Mouse (Mus musculus) heart, embryonic 11.5 days (tissue): Measurements from ENCODE around the gene Fam193b. TPM values are rescaled to one million over a fixed set of nuclear protein-coding genes. Genes with fewer than 3 reads are reported as not detected.
A peak's percentile ranks its signal among the peaks of the same experiment; 100 is the strongest.

Experiments
- ATAC-seq: fragments of 200-750 bp; cut with Nextera tagmentation; replicated peaks from 2 replicates; pipeline ENCODE4 v1.8.0; 2017; ENCODE audit warnings: moderate library complexity; ENCODE audit not compliant: insufficient number of reproducible peaks, low FRiP score, low TSS enrichment
- H3K27ac ChIP-seq: fragments of 300-500 bp; sonication (generic); 2 replicates; pipeline ENCODE4 v1.5.1; 2014; ENCODE audit warnings: mild to moderate bottlenecking, low read depth, low read length
- H3K27me3 ChIP-seq: fragments of 300-500 bp; sonication (generic); 2 replicates; pipeline ENCODE4 v1.6.1; 2014; ENCODE audit warnings: mild to moderate bottlenecking, low read length, mixed read lengths; ENCODE audit not compliant: control insufficient read depth, insufficient read depth
- H3K36me3 ChIP-seq: fragments of 300-500 bp; sonication (generic); 2 replicates; pipeline ENCODE4 v1.6.1; 2014; ENCODE audit warnings: mild to moderate bottlenecking, low read length, moderate library complexity, mixed read lengths; ENCODE audit not compliant: control insufficient read depth, insufficient read depth
- H3K4me1 ChIP-seq: fragments of 300-500 bp; sonication (generic); 2 replicates; pipeline ENCODE4 v1.6.1; 2014; ENCODE audit warnings: low read length; ENCODE audit not compliant: control insufficient read depth, insufficient read depth
- H3K4me2 ChIP-seq: fragments of 300-500 bp; sonication (generic); 2 replicates; pipeline ENCODE4 v1.6.1; 2014; ENCODE audit warnings: mild to moderate bottlenecking, moderate library complexity
- H3K4me3 ChIP-seq: fragments of 300-500 bp; sonication (generic); 2 replicates; pipeline ENCODE4 v1.5.1; 2014; ENCODE audit warnings: low read depth, low read length
- H3K9ac ChIP-seq: fragments of 300-500 bp; sonication (generic); 2 replicates; pipeline ENCODE4 v1.6.1; 2014; ENCODE audit warnings: mild to moderate bottlenecking, low read depth, low read length, moderate library complexity
- H3K9me3 ChIP-seq: fragments of 300-500 bp; sonication (generic); replicated peaks from 2 replicates; pipeline ENCODE4 v1.6.1; 2016; ENCODE audit warnings: low read length; ENCODE audit not compliant: control insufficient read depth
- WGBS: fragments of 180-500 bp; shearing (Covaris S2); extraction: QIAGEN DNeasy Blood & Tissue Kit; methylation state at CpG from one replicate; pipeline ENCODE4 v1.1.7; 2014; ENCODE audit not compliant: insufficient replicate concordance; 5-methylcytosine and 5-hydroxymethylcytosine counted together
- polyA plus RNA-seq: library from polyadenylated mRNA; unstranded; fragments of >200 nt; fragmentation: Nextera tagmentation; extraction: Ambion mirVana; gene quantifications from 2 replicates; pipeline ENCODE4 v1.2.1, GENCODE M21; 2014

The Fam193b gene
- polyA plus RNA-seq, 1 experiment from 2014 or later: 19.1 TPM

DNA sequence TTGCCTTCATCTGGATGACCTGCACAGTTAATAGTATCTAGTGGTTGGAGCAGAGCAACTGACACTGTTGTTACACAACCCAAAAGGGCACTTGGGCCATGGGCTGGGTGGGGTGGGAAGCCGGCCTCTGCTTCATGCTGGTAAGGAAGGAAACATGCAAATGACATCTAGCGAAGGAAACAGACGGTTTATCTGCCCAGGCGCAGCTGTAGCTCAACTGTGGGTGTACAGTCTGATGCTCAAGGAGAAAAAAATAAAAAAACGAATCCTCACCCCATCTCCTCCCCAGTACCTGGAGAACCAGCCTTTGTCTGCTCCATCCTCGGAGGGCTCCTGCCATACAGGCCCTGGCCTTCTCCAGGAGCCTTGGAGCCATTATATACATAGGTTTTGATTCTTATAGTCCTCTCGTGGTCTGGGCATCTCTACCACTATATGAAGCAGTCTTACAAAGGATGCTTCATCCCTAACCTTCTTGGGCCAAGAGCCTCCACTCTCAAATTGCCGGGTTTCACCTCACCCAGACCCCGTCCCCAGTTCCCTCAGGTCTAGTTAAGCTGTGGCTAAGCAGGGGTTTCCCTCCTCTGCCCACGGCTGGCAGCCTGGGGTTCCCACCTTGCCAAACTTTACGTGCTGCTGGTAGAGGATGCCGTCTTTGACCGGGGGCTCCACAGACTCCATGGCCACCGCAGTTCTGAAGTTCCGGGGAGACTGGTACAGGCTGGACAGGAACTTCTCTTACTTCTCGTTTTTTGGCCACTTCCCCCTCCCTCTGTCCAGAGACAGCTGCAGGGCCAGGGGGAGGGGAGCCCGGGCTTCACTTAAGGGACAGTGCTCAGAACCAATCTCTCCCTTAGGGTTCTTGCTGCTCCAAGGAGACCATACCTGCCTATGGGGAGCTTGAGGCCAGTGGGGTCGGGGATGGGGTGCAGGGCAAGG, 42.8 kb downstream of the Fam193b start:
- no peak for ATAC-seq
- Histone ChIP-seq H3K9me3 (no peaks in the 10 kb centered on the region), H3K27ac (no peak overlapping the region), H3K4me3 (no peak overlapping the region), H3K27me3 (no peaks in the 10 kb centered on the region), H3K36me3 (peaks cover 25% of the 10 kb centered on the region), H3K4me1 (no peaks in the 10 kb centered on the region), H3K4me2 (no peak overlapping the region), H3K9ac (no peak overlapping the region)
- 71% methylated on average over 18 of the region's 18 CpGs for WGBS

DNA sequence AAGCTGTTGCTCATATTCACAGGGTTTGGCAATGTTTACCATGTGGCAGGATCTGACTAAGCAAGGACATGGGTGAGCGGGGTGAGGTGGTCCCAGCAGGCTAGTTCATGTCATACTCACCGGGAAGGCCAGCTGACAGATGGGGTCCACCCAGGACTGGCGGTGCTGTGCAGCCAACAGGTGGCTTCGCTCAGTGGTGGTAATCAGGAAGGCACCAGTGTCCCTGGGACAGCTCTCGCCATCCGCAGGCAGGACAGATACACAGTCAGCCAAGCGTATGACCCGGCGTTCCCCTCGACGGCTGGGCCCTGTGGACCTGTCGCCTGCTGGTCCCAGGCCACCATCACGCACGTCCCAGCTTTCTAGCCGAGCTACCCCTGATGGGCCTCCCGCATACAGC, 43.7 kb downstream of the Fam193b start:
- Histone ChIP-seq H3K9ac (no peak overlapping the region), H3K27ac (no peak overlapping the region), H3K4me2 (no peak overlapping the region), H3K9me3 (no peaks in the 10 kb centered on the region), H3K27me3 (no peaks in the 10 kb centered on the region), H3K36me3 (peaks cover 22% of the 10 kb centered on the region), H3K4me3 (no peak overlapping the region), H3K4me1 (no peaks in the 10 kb centered on the region)
- WGBS: 79% methylated on average over 16 of the region's 16 CpGs
- ATAC-seq: no peak

DNA sequence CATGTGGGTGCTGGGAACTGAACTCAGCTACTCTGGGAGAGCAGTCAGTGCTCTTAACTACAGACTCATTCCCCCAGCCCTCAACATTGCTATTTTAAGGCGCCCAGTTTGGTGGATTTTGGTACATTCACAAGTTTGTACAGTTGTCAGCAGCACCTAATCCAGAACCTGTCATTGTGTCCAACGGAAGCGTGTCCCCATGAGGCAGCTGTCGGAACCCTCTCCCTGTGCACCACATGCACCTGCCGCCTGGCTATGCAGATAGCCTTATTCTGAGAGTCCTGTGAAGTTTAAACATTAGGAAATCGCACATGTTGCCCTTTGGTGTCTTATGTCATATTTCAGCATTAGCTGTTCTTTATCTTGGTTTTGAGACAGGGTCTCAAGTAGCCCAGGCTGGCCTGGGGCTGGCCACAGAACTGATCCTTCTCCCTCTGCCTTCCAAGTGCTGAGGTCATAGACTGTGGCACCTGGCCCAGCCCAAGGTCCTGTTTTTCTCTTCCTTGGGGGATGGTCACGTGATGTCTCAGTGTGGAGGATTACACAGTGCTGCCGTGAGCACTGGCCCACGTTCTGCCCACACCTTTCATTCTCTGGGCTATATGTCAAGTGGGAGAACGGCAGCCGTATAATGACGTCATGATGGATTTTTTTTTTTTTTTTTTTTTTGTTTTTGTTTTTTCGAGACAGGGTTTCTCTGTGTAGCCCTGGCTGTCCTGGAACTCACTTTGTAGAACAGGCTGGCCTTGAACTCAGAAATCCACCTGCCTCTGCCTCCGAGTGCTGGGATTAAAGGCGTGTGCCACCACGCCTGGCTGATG, 45.0 kb downstream of the Fam193b start:
- Histone ChIP-seq H3K4me1 (no peaks in the 10 kb centered on the region), H3K27ac (no peak overlapping the region), H3K4me3 (no peak overlapping the region), H3K27me3 (no peaks in the 10 kb centered on the region), H3K36me3 (peaks cover 12% of the 10 kb centered on the region), H3K9ac (no peak overlapping the region), H3K4me2 (no peak overlapping the region), H3K9me3 (no peaks in the 10 kb centered on the region)
- WGBS: 77% methylated on average over 16 of the region's 16 CpGs
- no peak for ATAC-seq

DNA sequence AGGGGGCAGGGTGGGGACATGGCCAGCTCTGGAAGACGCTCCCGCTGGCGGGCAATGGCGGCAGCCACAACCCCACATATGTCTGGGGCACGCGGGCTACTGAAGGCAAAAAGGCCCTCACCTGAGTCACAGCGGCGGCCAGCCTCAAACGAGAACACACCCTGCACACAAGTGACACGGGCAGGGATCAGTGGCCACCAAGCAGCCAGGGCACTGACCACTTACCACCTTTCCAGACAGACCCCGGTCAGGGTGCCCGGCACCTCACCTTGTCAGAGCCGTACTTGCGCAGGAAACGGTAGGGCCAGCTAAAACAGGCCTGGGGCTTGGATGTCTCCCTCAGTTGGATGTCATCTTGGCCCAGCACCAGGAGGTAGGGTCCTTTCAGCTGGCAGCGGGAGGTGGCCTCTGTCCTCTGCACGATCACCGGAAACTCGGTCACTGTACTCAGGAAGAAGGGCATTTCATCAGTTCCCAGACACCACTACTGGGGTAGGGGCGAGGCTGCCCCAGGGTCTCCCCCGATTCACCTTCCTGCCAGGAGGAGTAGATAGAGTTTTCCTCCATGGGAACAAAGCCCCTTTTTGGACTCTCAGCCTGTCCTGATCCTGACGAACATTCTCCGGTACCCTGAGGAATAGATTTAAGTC, 46.8 kb downstream of the Fam193b start:
- Histone ChIP-seq H3K4me2 (no peak overlapping the region), H3K9ac (no peak overlapping the region), H3K4me3 (no peak overlapping the region), H3K4me1 (no peaks in the 10 kb centered on the region), H3K27me3 (no peaks in the 10 kb centered on the region), H3K27ac (no peak overlapping the region), H3K9me3 (no peaks in the 10 kb centered on the region), H3K36me3 (no peaks in the 10 kb centered on the region)
- 81% methylated on average over 23 of the region's 23 CpGs for whole genome bisulfite sequencing
- no peak for ATAC-seq

DNA sequence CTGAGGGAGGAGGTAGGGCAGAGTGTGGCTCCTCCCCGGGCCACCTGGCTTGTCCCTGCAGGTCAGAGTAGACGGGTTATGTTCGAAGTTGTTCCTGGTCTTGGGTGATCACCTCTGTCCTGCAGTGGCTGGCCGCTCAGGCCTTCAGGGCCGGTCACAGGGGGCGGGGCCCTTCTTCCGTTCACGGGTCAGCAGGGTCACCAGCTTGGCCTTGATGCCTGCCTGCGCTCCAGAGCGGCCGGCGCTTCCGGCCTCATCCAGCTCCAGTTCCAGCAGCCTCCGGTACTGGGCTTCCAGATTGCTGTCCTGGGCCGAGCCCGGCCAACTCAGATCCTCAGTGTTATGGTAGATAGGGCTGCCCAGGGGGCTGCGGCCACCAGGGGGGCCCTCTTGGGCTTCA, 47.6 kb downstream of the Fam193b start:
- whole genome bisulfite sequencing: 57% methylated on average over 17 of the region's 17 CpGs
- ATAC-seq: no peak
- no peaks in the 10 kb centered on the region for H3K36me3 ChIP-seq
- H3K27ac ChIP-seq: peak overlapping the region; percentile 46
- no peaks in the 10 kb centered on the region for H3K27me3 ChIP-seq
- H3K4me3 ChIP-seq: no peak overlapping the region
- no peaks in the 10 kb centered on the region for H3K9me3 ChIP-seq
- no peaks in the 10 kb centered on the region for H3K4me1 ChIP-seq
- H3K9ac ChIP-seq: no peak overlapping the region
- H3K4me2 ChIP-seq: no peak overlapping the region

DNA sequence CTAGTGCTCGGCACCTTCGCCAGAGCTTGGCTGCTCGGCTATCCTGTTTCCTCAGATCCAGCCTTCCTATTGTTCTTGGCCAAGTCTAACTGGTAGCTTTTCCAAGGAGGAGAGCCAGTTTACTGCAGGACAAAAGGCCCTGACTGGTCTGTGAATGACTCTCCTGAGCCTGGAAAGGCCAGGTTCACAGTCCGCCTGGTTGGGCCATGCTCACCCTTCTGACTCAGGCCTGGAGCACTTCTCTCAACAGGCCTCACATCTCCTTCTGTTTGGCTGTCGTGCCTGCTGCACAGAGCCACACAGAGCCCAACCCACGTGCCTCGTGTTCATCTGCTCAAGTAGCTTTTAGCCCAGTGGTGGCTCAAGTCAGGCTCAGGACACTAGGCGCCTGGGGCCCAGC, 48.2 kb downstream of the Fam193b start:
- no peak overlapping the region for H3K9ac ChIP-seq
- ATAC-seq: no peak
- no peak overlapping the region for H3K4me2 ChIP-seq
- no peaks in the 10 kb centered on the region for H3K9me3 ChIP-seq
- WGBS: 56% methylated on average over 8 of the region's 8 CpGs
- no peaks in the 10 kb centered on the region for H3K4me1 ChIP-seq
- no peak overlapping the region for H3K4me3 ChIP-seq
- no peaks in the 10 kb centered on the region for H3K36me3 ChIP-seq
- peak overlapping the region; percentile 46; the same call in 1 of the 2 replicates for H3K27ac ChIP-seq
- H3K27me3 ChIP-seq: no peaks in the 10 kb centered on the region

DNA sequence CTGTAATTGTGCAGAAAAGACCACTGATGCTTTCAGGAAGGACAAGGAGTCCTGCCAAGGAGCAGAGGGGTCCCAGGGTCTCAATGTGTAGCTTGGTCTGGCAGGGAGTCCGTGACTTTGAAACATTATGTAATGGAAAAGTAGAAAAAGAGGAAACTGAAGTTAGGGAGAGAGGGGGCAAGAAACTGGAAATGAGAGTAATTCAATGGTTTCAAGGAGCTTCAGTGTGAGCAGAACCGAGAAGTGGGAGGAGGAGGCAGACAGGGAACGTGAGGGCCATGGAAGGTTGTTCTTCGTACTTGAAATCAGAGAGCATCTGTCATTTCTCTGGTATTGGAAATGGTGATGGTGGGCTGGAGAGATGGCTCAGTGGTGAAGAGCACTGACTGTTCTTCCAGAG, 51.3 kb downstream of the Fam193b start:
- Histone ChIP-seq H3K4me1 (no peaks in the 10 kb centered on the region), H3K27ac (no peak overlapping the region), H3K4me2 (no peak overlapping the region), H3K9ac (no peak overlapping the region), H3K4me3 (no peak overlapping the region), H3K9me3 (no peaks in the 10 kb centered on the region), H3K36me3 (no peaks in the 10 kb centered on the region), H3K27me3 (peaks cover 6% of the 10 kb centered on the region)
- no peak for ATAC-seq
- WGBS: 72% methylated on average over 4 of the region's 4 CpGs

DNA sequence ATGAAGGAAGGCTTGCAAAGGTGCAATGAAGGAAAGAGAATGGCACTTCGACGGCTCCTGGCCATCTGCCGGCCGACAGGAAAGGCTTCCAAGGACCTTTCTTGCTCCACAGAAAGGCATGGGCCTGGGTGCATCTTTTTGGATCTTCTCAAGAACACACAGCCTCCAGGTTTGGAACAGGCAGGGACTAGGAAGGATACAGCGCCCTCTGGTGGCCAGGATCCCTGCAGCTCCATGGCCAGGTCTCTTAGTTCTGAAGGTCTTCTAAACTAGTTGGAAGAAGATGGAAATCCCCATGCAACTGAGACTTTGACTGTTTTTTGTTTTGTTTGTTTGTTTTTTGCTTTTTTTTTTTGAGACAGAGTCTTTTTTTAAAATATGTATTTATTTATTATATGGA, 54.0 kb downstream of the Fam193b start:
- Histone ChIP-seq H3K4me3 (no peak overlapping the region), H3K4me2 (no peak overlapping the region), H3K4me1 (peaks cover 2% of the 10 kb centered on the region), H3K27me3 (peaks cover 9% of the 10 kb centered on the region), H3K9me3 (no peaks in the 10 kb centered on the region), H3K27ac (no peak overlapping the region), H3K9ac (no peak overlapping the region), H3K36me3 (no peaks in the 10 kb centered on the region)
- 8% methylated on average over 5 of the region's 5 CpGs for WGBS
- no peak for ATAC-seq
